Mouse (Mus musculus): ENCODE data around the gene Hoxc5. TPM values are rescaled to one million over a fixed set of nuclear protein-coding genes. Genes with fewer than 3 reads are reported as not detected.
A peak's percentile ranks its signal among the peaks of the same experiment; 100 is the strongest.

The Hoxc5 gene
- total RNA-seq, 2 experiments from 2014 or later = not detected

- DNase-seq (ENCODE audit: low spot score) = no peak
- intact Hi-C loops (cut with DNase I) = no loop called here
Observed at GRCm38 (mm10) chr15:103060341-103061130, 93.3 kb downstream of the Hoxc5 start.

GRCm38 (mm10) chr15:103061131-103061825 lies 94.0 kb downstream of the Hoxc5 start:
- DNase-seq (ENCODE audit: low spot score) = no peak
- intact Hi-C loops (cut with DNase I) = no loop called here

- DNase-seq (ENCODE audit: low spot score) = no peak
- intact Hi-C loops (cut with DNase I) = no loop called here
Observed at GRCm38 (mm10) chr15:103061988-103062387, 94.7 kb downstream of the Hoxc5 start.

- no peak for DNase-seq (ENCODE audit: low spot score)
- intact Hi-C loops (cut with DNase I) = no loop called here
Observed at GRCm38 (mm10) chr15:103065642-103066041, 98.4 kb downstream of the Hoxc5 start.

Small RNA genes within 50 kb of the gene (microRNA-seq; reads per million reads assigned to microRNA genes)
- gene Mir196a-2 = not detected
- 5.6 reads per million, percentile 16 among the genes with 10 or more reads in this experiment for gene Mir615

Other genes starting within 250 kb of the Hoxc5 start
- gene Calcoco1, start 245.3 kb upstream of the Hoxc5 start, total RNA-seq (2021) = 100 to 1,000 TPM in 1 of 2 experiments, 10 to 100 TPM in 1; 93.5 to 106 TPM
- gene Hoxc13, start 46.3 kb upstream of the Hoxc5 start, total RNA-seq (2021) = not detected
- not detected for gene Hoxc12, start 30.7 kb upstream of the Hoxc5 start, total RNA-seq (2021)
- not detected for gene Hoxc11, start 13.0 kb upstream of the Hoxc5 start, total RNA-seq (2021)
- gene Hoxc10, start 647 bp upstream of the Hoxc5 start, total RNA-seq (2021) = not detected
- not detected for gene Hoxc9, start 9.0 kb downstream of the Hoxc5 start, total RNA-seq (2021)
- gene Hoxc8, start 23.2 kb downstream of the Hoxc5 start, total RNA-seq (2021) = not detected
- gene Hoxc6, start 30.8 kb downstream of the Hoxc5 start, total RNA-seq (2021) = not detected
- not detected for gene Hoxc4, start 51.5 kb downstream of the Hoxc5 start, total RNA-seq (2021)
- 10 to 100 TPM; 12.2 to 14.1 TPM for gene Smug1, start 199.6 kb downstream of the Hoxc5 start, total RNA-seq (2021)